12 mouse cellular contexts compared by ENCODE assay signal in the genomic region with DNA sequence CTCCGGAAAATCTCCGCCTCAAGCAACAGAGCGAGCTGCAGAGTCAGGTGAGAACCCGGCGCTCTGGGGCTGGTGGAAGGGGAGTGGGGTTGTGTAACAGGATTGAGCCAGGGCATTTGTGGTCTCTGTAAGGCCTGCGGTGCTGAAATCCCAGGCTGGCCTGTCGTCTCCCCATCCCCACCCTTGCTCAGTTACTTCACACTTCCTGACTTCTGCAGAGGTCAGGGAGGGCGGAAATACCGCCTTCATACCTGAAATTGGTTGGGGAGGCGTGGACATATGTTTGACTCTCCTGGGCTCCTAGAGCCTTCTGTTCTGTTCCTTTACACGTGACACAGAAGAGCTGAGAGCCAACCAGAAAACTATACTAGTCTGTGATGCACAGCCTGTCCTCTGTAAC. TPM values are rescaled to one million over a fixed set of nuclear protein-coding genes. Genes with fewer than 3 reads are reported as not detected.
A peak's percentile ranks its signal among the peaks of the same experiment; 100 is the strongest.
DNase-seq lines count a peak whose midpoint lies in the region; ATAC-seq lines count a peak whose summit lies in the region.
"Had no signal": no experiment of that assay in that cellular context is flagged by ENCODE, and none has a peak within 500 bp of the region (broad histone marks: within the 10 kb centered on the region; RNA-seq: fewer than 3 reads in every experiment).

No protein-coding gene starts in this region.

- peaks cover 95% of the 10 kb centered on the region for H3K4me1 ChIP-seq in hindbrain, embryonic 10.5 days (replicated peaks)
- peaks cover 51% of the 10 kb centered on the region for H3K4me1 ChIP-seq in hindbrain, embryonic 16.5 days (ENCODE audit: control insufficient read depth, insufficient read depth, low read depth, low read length)
- peaks cover 86% of the 10 kb centered on the region for H3K4me1 ChIP-seq in midbrain, embryonic 13.5 days (replicated peaks)

- peaks cover 35% of the 10 kb centered on the region for H3K36me3 ChIP-seq in hindbrain, embryonic 10.5 days
- H3K36me3 ChIP-seq in hindbrain, embryonic 16.5 days (ENCODE audit: control insufficient read depth, insufficient read depth, low read length), result peaks cover 13% of the 10 kb centered on the region
- peaks cover 45% of the 10 kb centered on the region for H3K36me3 ChIP-seq in midbrain, embryonic 13.5 days

- no peak overlapping the region for H3K9ac ChIP-seq in hindbrain, embryonic 16.5 days (ENCODE audit: low read depth, low read length)
- H3K9ac ChIP-seq in midbrain, embryonic 13.5 days (replicated peaks), result peak overlapping the region; percentile 36; the same call in 1 of the 2 replicates

- H3K27me3 ChIP-seq in hindbrain, embryonic 10.5 days (ENCODE audit: insufficient read depth, poor library complexity, severe bottlenecking), result no peaks in the 10 kb centered on the region
- H3K27me3 ChIP-seq in hindbrain, embryonic 16.5 days (replicated peaks; ENCODE audit: control insufficient read depth, insufficient read depth, low read length), result no peaks in the 10 kb centered on the region
- H3K27me3 ChIP-seq in midbrain, embryonic 13.5 days, result no peaks in the 10 kb centered on the region
- H3K27me3 ChIP-seq: CH12.LX had no signal

- DNase-seq in hindbrain, embryonic 10.5 days (ENCODE audit: low spot score), result no peak
- peak; percentile 82 for DNase-seq in R1 (ENCODE audit: low read depth, low spot score)
- DNase-seq in cerebellum, postnatal 14 days, result no peak
- no peak for DNase-seq in kidney, adult 8-10 months
- DNase-seq in right cerebral cortex, postnatal 10 days (ENCODE audit: low spot score in 2 of 2), result no peak
- DNase-seq: cerebellum, adult 18-20 months; heart, adult 11 months had no signal

- H3K27ac ChIP-seq in hindbrain, embryonic 10.5 days, result peak overlapping the region; percentile 60
- H3K27ac ChIP-seq in hindbrain, embryonic 16.5 days (ENCODE audit: low read depth, low read length), result no peak overlapping the region
- peak overlapping the region; percentile 56; the same call in 1 of the 2 replicates for H3K27ac ChIP-seq in midbrain, embryonic 13.5 days

- 70% methylated on average over 11 of the region's 11 CpGs for WGBS in hindbrain, embryonic 10.5 days
- 81% methylated on average over 11 of the region's 11 CpGs for WGBS in hindbrain, embryonic 16.5 days
- 68% methylated on average over 11 of the region's 11 CpGs for WGBS in midbrain, embryonic 13.5 days

- H3K9me3 ChIP-seq in hindbrain, embryonic 10.5 days, result no peaks in the 10 kb centered on the region
- H3K9me3 ChIP-seq in hindbrain, embryonic 16.5 days (ENCODE audit: control insufficient read depth, low read length), result no peaks in the 10 kb centered on the region
- H3K9me3 ChIP-seq in midbrain, embryonic 13.5 days, result no peaks in the 10 kb centered on the region

- no peak overlapping the region for H3K4me2 ChIP-seq in hindbrain, embryonic 16.5 days (ENCODE audit: low read length)
- H3K4me2 ChIP-seq in midbrain, embryonic 13.5 days (replicated peaks), result no peak overlapping the region

- no peak for ATAC-seq in hindbrain, embryonic 16.5 days
- peak; percentile 90 for ATAC-seq in granulocyte monocyte progenitor cell, adult 5-6 weeks (replicated peaks; ENCODE audit: poor library complexity, severe bottlenecking)
- no peak for ATAC-seq in midbrain, embryonic 13.5 days

- no peak overlapping the region for H3K4me3 ChIP-seq in hindbrain, embryonic 10.5 days
- H3K4me3 ChIP-seq in hindbrain, embryonic 16.5 days (ENCODE audit: low read length), result no peak overlapping the region
- no peak overlapping the region for H3K4me3 ChIP-seq in midbrain, embryonic 13.5 days (replicated peaks)

RNA-seq across cellular contexts. Expression of a gene that starts 16.9 kb away (rescaled TPM):
- polyA plus RNA-seq in hindbrain, embryonic 10.5 days (2016; fragmentation: Nextera tagmentation; extraction: Ambion mirVana), result 77.7 and 90.1 TPM in 2 replicates
- polyA plus RNA-seq in hindbrain, embryonic 16.5 days (2015; fragmentation: Nextera tagmentation; extraction: Ambion mirVana), result 176 and 191 TPM in 2 replicates
- total RNA-seq in granulocyte monocyte progenitor cell, adult 5-6 weeks (2014; fragmentation: Nextera tagmentation), result 60.5 and 60.7 TPM in 2 replicates
- total RNA-seq in granulocyte monocyte progenitor cell, adult 5-6 weeks (2017), result 92.5 and 124 TPM in 2 replicates
- polyA plus RNA-seq in midbrain, embryonic 13.5 days (2015; fragmentation: Nextera tagmentation; extraction: Ambion mirVana), result 136 and 137 TPM in 2 replicates

RNA-seq across cellular contexts. Expression of a gene that starts 24.8 kb away (rescaled TPM):
- polyA plus RNA-seq in hindbrain, embryonic 10.5 days (2016; fragmentation: Nextera tagmentation; extraction: Ambion mirVana), result 10.0 and 12.3 TPM in 2 replicates
- 38.2 and 40.7 TPM in 2 replicates for polyA plus RNA-seq in hindbrain, embryonic 16.5 days (2015; fragmentation: Nextera tagmentation; extraction: Ambion mirVana)
- 3.8 TPM in 1 of 2 replicates, not detected in the other for total RNA-seq in granulocyte monocyte progenitor cell, adult 5-6 weeks (2014; fragmentation: Nextera tagmentation)
- total RNA-seq in granulocyte monocyte progenitor cell, adult 5-6 weeks (2017), result 1.3 TPM in 1 of 2 replicates, not detected in the other
- 23.2 and 24.8 TPM in 2 replicates for polyA plus RNA-seq in midbrain, embryonic 13.5 days (2015; fragmentation: Nextera tagmentation; extraction: Ambion mirVana)

RNA-seq across cellular contexts. Expression of a gene that starts 33.5 kb away (rescaled TPM):
- 381 and 439 TPM in 2 replicates for polyA plus RNA-seq in hindbrain, embryonic 10.5 days (2016; fragmentation: Nextera tagmentation; extraction: Ambion mirVana)
- polyA plus RNA-seq in hindbrain, embryonic 16.5 days (2015; fragmentation: Nextera tagmentation; extraction: Ambion mirVana), result 252 and 268 TPM in 2 replicates
- total RNA-seq in granulocyte monocyte progenitor cell, adult 5-6 weeks (2014; fragmentation: Nextera tagmentation), result 2,177 and 2,335 TPM in 2 replicates
- total RNA-seq in granulocyte monocyte progenitor cell, adult 5-6 weeks (2017), result 2,263 and 3,329 TPM in 2 replicates
- 363 and 377 TPM in 2 replicates for polyA plus RNA-seq in midbrain, embryonic 13.5 days (2015; fragmentation: Nextera tagmentation; extraction: Ambion mirVana)

RNA-seq across cellular contexts. Expression of a gene that starts 40.0 kb away (rescaled TPM):
- polyA plus RNA-seq in hindbrain, embryonic 10.5 days (2016; fragmentation: Nextera tagmentation; extraction: Ambion mirVana), result 0.37 and 0.80 TPM in 2 replicates
- polyA plus RNA-seq in hindbrain, embryonic 16.5 days (2015; fragmentation: Nextera tagmentation; extraction: Ambion mirVana), result 0.44 and 0.91 TPM in 2 replicates
- not detected in 2 replicates for total RNA-seq in granulocyte monocyte progenitor cell, adult 5-6 weeks (2014; fragmentation: Nextera tagmentation)
- total RNA-seq in granulocyte monocyte progenitor cell, adult 5-6 weeks (2017), result not detected in 2 replicates
- polyA plus RNA-seq in midbrain, embryonic 13.5 days (2015; fragmentation: Nextera tagmentation; extraction: Ambion mirVana), result 0.81 and 1.1 TPM in 2 replicates
- polyA plus RNA-seq: kidney, embryonic 14.5 days had no signal

RNA-seq across cellular contexts. Expression of a gene that starts 49.4 kb away (rescaled TPM):
- 19.4 and 20.6 TPM in 2 replicates for polyA plus RNA-seq in hindbrain, embryonic 10.5 days (2016; fragmentation: Nextera tagmentation; extraction: Ambion mirVana)
- polyA plus RNA-seq in hindbrain, embryonic 16.5 days (2015; fragmentation: Nextera tagmentation; extraction: Ambion mirVana), result 14.1 and 16.2 TPM in 2 replicates
- 9.0 and 13.0 TPM in 2 replicates for total RNA-seq in granulocyte monocyte progenitor cell, adult 5-6 weeks (2014; fragmentation: Nextera tagmentation)
- 16.3 and 18.9 TPM in 2 replicates for total RNA-seq in granulocyte monocyte progenitor cell, adult 5-6 weeks (2017)
- 19.0 and 19.6 TPM in 2 replicates for polyA plus RNA-seq in midbrain, embryonic 13.5 days (2015; fragmentation: Nextera tagmentation; extraction: Ambion mirVana)
